Mouse (Mus musculus): ENCODE measurements around the gene Plxnc1.

Gene Plxnc1

GRCm38 (mm10) chr10:94771496-94771895, 173.1 kb downstream of the Plxnc1 start:
- no peak for DNase-seq (ENCODE audit: low spot score in 2 of 2)

DNA sequence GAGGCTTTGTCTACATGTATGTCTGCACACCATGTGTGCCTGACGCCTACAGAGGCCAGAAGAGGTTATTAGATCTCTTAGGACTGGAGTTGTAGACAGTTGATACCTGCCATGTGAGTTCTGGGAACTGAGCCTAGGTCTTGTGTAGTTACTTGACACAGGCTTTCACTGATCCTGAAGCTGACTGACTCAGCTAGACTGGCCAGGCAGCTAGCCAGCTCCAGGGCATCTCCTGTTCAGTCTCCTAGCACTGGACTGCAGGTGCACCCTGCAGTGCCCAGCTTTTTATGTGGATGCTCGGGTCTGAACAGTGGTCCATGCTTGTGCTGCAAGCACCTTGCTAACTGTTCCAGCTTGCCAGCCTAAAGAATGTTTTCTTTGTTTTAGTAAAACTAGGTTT, 197.6 kb downstream of the Plxnc1 start:
- DNase-seq (ENCODE audit: low spot score in 2 of 2), result no peak

DNA sequence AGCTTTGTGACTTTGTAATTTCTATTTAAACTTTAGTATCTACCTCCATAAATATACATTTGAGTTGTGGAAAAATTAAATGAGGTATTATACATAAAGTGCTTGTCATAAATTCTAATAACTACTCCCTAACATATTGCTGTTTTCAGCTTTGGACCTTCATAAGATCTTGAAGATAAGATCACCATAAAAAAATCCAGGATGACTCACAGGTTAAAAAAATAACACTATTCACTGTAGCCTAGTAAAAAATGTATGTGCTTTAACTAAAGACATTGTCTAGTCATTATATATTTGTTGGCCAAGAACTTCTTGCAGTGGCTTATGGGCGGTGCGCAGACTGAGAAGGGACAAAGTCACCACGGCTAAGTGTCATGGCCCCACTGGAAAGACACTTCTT, 203.2 kb downstream of the Plxnc1 start:
- no peak for DNase-seq (ENCODE audit: low spot score in 2 of 2)
